Mouse (Mus musculus): Measurements from ENCODE around the gene Nudt21. TPM values are rescaled to one million over a fixed set of nuclear protein-coding genes. Genes with fewer than 3 reads are reported as not detected.
A peak's percentile ranks its signal among the peaks of the same experiment; 100 is the strongest.
"Not testable (repeated sequence)": the region's sequence is repeated elsewhere in the genome, so short reads cannot be mapped to it uniquely, and the experiment has no call there.

Gene Nudt21
- polyA plus RNA-seq, 1 experiment: 63.0 TPM

DNA sequence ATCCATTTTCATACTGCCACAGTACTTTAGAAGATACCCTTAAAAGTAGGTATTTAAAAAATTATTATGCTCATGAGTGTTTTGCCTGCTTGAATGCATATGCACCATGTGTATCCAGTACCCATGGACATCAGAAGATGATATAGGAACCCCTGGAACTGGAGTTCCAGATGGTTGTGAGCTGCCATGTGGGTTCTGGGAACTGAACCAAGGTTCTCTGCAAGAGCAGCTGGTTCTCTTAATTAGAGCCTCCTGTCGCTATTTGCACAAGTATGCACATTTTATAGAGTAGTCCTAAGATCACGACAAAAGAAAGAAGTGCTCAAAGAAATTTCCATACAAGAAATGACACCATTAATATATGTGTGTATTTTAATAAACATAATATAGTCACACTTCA, 11.0 kb upstream of the Nudt21 start:
- 89% methylated on average over 2 of the region's 2 CpGs for WGBS
- DNase-seq (ENCODE audit: low read depth in 1 of 2, low spot score in 2 of 2): no peak
- Histone ChIP-seq H3K36me3 (ENCODE audit: control insufficient read depth, insufficient read depth, low read length) (peaks cover 3% of the 10 kb centered on the region; the same call in 1 of the 2 replicates), H3K27me3 (ENCODE audit: control insufficient read depth, insufficient read depth, low read length) (no peaks in the 10 kb centered on the region), H3K4me1 (ENCODE audit: control insufficient read depth, insufficient read depth, insufficient read length) (no peaks in the 10 kb centered on the region), H3K27ac (ENCODE audit: insufficient read depth, low read length) (no peak overlapping the region), H3K4me3 (ENCODE audit: extremely low read depth, insufficient read depth, insufficient read length) (no peak overlapping the region)
- TF ChIP-seq POLR2A (IDR thresholded peaks at IDR 0.05; ENCODE audit: low read depth, low read length): no peak
- no peak for TF ChIP-seq CTCF (IDR thresholded peaks at IDR 0.05; ENCODE audit: extremely low read depth, insufficient read depth, insufficient read length, insufficient replicate concordance)

DNA sequence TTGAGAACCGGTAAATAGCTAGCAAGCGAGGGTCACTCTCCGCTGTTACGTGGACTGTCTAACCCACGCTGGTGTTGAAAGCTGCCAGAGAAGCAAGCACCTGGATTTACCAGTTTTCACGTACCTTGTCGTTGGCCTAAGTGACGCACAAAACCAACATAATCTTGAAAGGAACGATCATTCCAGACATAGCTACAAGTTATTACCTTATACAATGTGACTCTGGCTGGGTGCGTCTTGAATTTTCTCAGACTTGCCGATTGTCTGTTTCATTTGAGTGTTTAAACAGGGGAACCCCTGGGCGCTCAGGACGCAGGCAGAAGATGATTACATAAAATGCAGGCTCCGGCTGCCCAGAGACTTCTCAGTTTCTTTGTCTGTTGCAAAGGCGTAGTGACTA, 975 bp upstream of the Nudt21 start:
- H3K4me3 ChIP-seq (ENCODE audit: extremely low read depth, insufficient read depth, insufficient read length): peak overlapping the region; percentile 97
- H3K27ac ChIP-seq (ENCODE audit: insufficient read depth, low read length): no peak overlapping the region
- no peak for TF ChIP-seq CTCF (IDR thresholded peaks at IDR 0.05; ENCODE audit: extremely low read depth, insufficient read depth, insufficient read length, insufficient replicate concordance)
- TF ChIP-seq POLR2A (IDR thresholded peaks at IDR 0.05; ENCODE audit: low read depth, low read length): no peak
- peaks cover 6% of the 10 kb centered on the region for H3K4me1 ChIP-seq (ENCODE audit: control insufficient read depth, insufficient read depth, insufficient read length)
- no peaks in the 10 kb centered on the region for H3K27me3 ChIP-seq (ENCODE audit: control insufficient read depth, insufficient read depth, low read length)
- no peak for DNase-seq (ENCODE audit: low read depth in 1 of 2, low spot score in 2 of 2)
- 6% methylated on average over 15 of the region's 15 CpGs for WGBS
- H3K36me3 ChIP-seq (ENCODE audit: control insufficient read depth, insufficient read depth, low read length): peaks cover 1% of the 10 kb centered on the region; the same call in 1 of the 2 replicates

DNA sequence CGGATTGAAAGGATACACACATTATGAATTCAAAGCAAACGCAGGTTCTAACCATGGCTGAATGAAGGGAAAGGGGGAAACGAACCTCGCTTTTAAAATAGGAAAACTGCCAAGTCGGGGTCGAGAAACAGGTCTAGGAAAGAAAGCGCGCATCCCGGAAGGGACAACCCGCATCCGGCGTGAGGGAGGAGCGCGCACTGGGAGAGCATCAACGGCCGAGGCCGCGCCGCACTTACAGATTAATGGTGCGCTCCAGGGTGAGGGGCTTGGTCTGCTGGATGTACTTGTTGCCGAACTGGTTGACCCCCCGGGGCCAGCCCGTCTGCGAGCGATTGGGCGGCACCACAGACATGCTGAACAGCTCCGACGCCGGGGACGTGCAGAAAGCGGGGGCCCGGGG, 290 bp downstream of the Nudt21 start:
- not testable (repeated sequence) for H3K4me1 ChIP-seq (ENCODE audit: control insufficient read depth, insufficient read depth, insufficient read length); H3K27me3 ChIP-seq (ENCODE audit: control insufficient read depth, insufficient read depth, low read length); H3K36me3 ChIP-seq (ENCODE audit: control insufficient read depth, insufficient read depth, low read length)
- TF ChIP-seq POLR2A (IDR thresholded peaks at IDR 0.05; ENCODE audit: low read depth, low read length): peak; percentile 24
- DNase-seq (ENCODE audit: low read depth in 1 of 2, low spot score in 2 of 2): peak in 1 of 2 experiments; percentile 49
- Histone ChIP-seq H3K27ac (ENCODE audit: insufficient read depth, low read length) (peak overlapping the region; percentile 71), H3K4me3 (ENCODE audit: extremely low read depth, insufficient read depth, insufficient read length) (peak overlapping the region; percentile 81)
- WGBS: 0% methylated on average over 24 of the region's 32 CpGs

DNA sequence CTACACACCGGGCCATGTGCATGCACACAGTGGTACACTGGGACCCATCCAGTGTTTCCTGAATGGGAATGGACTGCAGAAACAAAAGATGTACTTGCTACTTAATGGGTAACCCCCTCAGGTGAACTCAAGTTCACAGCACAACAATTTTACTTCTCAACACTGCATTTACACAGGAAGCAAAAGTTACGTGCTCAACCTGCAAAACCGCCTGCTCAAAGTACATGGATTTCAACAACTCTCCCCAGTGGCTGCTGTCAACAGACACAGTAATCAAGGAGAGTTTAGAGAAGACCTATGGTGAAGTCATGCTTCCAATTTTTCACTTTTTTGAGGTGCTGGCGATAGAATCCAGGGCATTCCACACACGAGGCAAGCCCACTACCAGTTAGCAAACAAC, 1.6 kb downstream of the Nudt21 start:
- TF ChIP-seq CTCF (IDR thresholded peaks at IDR 0.05; ENCODE audit: extremely low read depth, insufficient read depth, insufficient read length, insufficient replicate concordance) (no peak), POLR2A (IDR thresholded peaks at IDR 0.05; ENCODE audit: low read depth, low read length) (no peak)
- 69% methylated on average over 5 of the region's 5 CpGs for WGBS
- no peak overlapping the region for H3K4me3 ChIP-seq (ENCODE audit: extremely low read depth, insufficient read depth, insufficient read length)
- peaks cover 7% of the 10 kb centered on the region for H3K36me3 ChIP-seq (ENCODE audit: control insufficient read depth, insufficient read depth, low read length)
- no peaks in the 10 kb centered on the region for H3K27me3 ChIP-seq (ENCODE audit: control insufficient read depth, insufficient read depth, low read length)
- H3K4me1 ChIP-seq (ENCODE audit: control insufficient read depth, insufficient read depth, insufficient read length): peaks cover 6% of the 10 kb centered on the region
- no peak for DNase-seq (ENCODE audit: low read depth in 1 of 2, low spot score in 2 of 2)
- H3K27ac ChIP-seq (ENCODE audit: insufficient read depth, low read length): no peak overlapping the region

DNA sequence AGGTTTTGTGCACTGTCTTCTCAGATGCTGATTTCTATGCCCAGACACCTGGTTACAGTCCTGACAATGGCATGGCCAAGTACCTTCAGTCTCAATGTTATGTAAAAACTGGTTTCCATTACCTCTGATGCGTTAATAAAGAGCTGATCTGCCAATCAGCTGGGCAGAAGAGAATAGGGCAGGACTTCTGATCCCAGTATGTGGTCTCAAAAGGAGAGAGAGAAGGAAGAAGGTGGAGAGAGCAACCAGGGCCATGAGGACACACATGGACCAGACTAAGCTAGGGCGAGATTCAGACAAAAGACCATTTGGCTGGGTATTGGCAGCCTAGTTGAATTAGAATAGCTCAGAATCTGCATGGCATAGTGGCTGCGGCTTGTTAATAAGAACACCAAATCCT, 3.2 kb downstream of the Nudt21 start:
- WGBS: 94% methylated on average over 3 of the region's 3 CpGs
- no peak overlapping the region for H3K4me3 ChIP-seq (ENCODE audit: extremely low read depth, insufficient read depth, insufficient read length)
- no peak for DNase-seq (ENCODE audit: low read depth in 1 of 2, low spot score in 2 of 2)
- peaks cover 6% of the 10 kb centered on the region for H3K4me1 ChIP-seq (ENCODE audit: control insufficient read depth, insufficient read depth, insufficient read length)
- H3K27me3 ChIP-seq (ENCODE audit: control insufficient read depth, insufficient read depth, low read length): no peaks in the 10 kb centered on the region
- no peak overlapping the region for H3K27ac ChIP-seq (ENCODE audit: insufficient read depth, low read length)
- H3K36me3 ChIP-seq (ENCODE audit: control insufficient read depth, insufficient read depth, low read length): peaks cover 10% of the 10 kb centered on the region
- TF ChIP-seq POLR2A (IDR thresholded peaks at IDR 0.05; ENCODE audit: low read depth, low read length) (no peak), CTCF (IDR thresholded peaks at IDR 0.05; ENCODE audit: extremely low read depth, insufficient read depth, insufficient read length, insufficient replicate concordance) (no peak)

DNA sequence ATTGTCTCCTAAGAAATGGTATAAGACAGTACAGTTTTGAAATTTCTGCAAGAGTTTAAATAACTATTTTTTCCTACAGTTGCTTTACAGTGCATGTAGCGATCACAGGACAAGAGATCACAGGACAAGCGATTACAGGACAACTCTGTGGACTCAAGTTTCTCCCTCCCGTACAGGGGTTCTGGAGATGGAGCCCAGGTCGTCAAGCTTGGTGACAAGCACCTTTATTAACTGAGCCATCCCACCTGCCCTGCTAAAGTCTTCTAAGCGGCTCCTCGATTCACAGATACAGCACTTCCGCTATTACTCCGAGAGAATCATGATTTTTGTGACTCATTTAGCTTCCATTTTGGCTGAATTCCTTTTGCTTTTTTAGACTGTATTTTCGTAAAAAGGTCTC, 7.1 kb downstream of the Nudt21 start:
- WGBS: 97% methylated on average over 9 of the region's 9 CpGs

DNA sequence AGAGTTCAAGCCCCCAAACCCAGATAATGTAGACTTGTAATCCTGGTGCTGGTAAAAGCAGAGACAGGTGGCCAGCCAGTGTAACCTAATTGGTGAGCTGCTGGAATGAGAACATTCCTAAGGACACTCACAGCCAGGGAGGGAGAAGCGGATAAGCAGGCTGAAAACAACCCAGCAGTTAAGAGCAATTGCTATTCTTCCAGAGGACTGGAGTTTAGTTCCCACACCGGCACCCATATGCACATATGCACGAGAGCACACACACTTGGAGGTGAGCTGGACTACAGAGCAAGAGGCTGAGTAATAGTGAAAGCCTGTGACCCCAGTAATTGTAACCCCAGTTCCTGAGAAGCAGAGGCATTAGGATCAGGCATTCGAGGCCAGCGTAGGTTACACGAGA, 12.9 kb downstream of the Nudt21 start:
- H3K36me3 ChIP-seq (ENCODE audit: control insufficient read depth, insufficient read depth, low read length): peaks cover 35% of the 10 kb centered on the region
- TF ChIP-seq POLR2A (IDR thresholded peaks at IDR 0.05; ENCODE audit: low read depth, low read length): no peak
- TF ChIP-seq CTCF (IDR thresholded peaks at IDR 0.05; ENCODE audit: extremely low read depth, insufficient read depth, insufficient read length, insufficient replicate concordance): no peak
- no peaks in the 10 kb centered on the region for H3K4me1 ChIP-seq (ENCODE audit: control insufficient read depth, insufficient read depth, insufficient read length)
- WGBS: 95% methylated on average over 6 of the region's 6 CpGs
- no peak overlapping the region for H3K27ac ChIP-seq (ENCODE audit: insufficient read depth, low read length)
- H3K4me3 ChIP-seq (ENCODE audit: extremely low read depth, insufficient read depth, insufficient read length): no peak overlapping the region
- H3K27me3 ChIP-seq (ENCODE audit: control insufficient read depth, insufficient read depth, low read length): no peaks in the 10 kb centered on the region
- no peak for DNase-seq (ENCODE audit: low read depth in 1 of 2, low spot score in 2 of 2)

More for the DNA sequence above, 7.1 kb downstream of the Nudt21 start:
- peaks cover 28% of the 10 kb centered on the region for H3K36me3 ChIP-seq (ENCODE audit: control insufficient read depth, insufficient read depth, low read length)
- H3K4me1 ChIP-seq (ENCODE audit: control insufficient read depth, insufficient read depth, insufficient read length): no peaks in the 10 kb centered on the region
- TF ChIP-seq POLR2A (IDR thresholded peaks at IDR 0.05; ENCODE audit: low read depth, low read length) (no peak), CTCF (IDR thresholded peaks at IDR 0.05; ENCODE audit: extremely low read depth, insufficient read depth, insufficient read length, insufficient replicate concordance) (no peak)
- no peak overlapping the region for H3K27ac ChIP-seq (ENCODE audit: insufficient read depth, low read length)
- no peak overlapping the region for H3K4me3 ChIP-seq (ENCODE audit: extremely low read depth, insufficient read depth, insufficient read length)
- H3K27me3 ChIP-seq (ENCODE audit: control insufficient read depth, insufficient read depth, low read length): no peaks in the 10 kb centered on the region
- no peak for DNase-seq (ENCODE audit: low read depth in 1 of 2, low spot score in 2 of 2)

Data from spleen, adult 2 months (tissue).